Mouse (Mus musculus) forebrain, embryonic 16.5 days (tissue): ENCODE measurements around the gene A830031A19Rik. TPM values are rescaled to one million over a fixed set of nuclear protein-coding genes. Genes with fewer than 3 reads are reported as not detected.

Source experiments
- ATAC-seq: fragments of 200-750 bp; cut with Nextera tagmentation; 2 replicates; pipeline ENCODE4 v1.8.0; 2017; ENCODE audit warnings: mild to moderate bottlenecking, moderate library complexity
- H3K27ac ChIP-seq: fragments of 300-500 bp; sonication (generic); 2 replicates; pipeline ENCODE4 v1.5.1; 2014; ENCODE audit warnings: low read length, control low read depth
- H3K27me3 ChIP-seq: fragments of 300-500 bp; sonication (generic); replicated peaks from 2 replicates; pipeline ENCODE4 v1.6.1; 2014; ENCODE audit warnings: low read length; ENCODE audit not compliant: control insufficient read depth, insufficient read depth
- H3K36me3 ChIP-seq: fragments of 300-500 bp; sonication (generic); 2 replicates; pipeline ENCODE4 v1.6.1; 2014; ENCODE audit not compliant: control insufficient read depth, insufficient read depth
- H3K4me1 ChIP-seq: fragments of 300-500 bp; sonication (generic); replicated peaks from 2 replicates; pipeline ENCODE4 v1.6.1; 2014; ENCODE audit warnings: low read length; ENCODE audit not compliant: control insufficient read depth, insufficient read depth
- H3K4me2 ChIP-seq: fragments of 300-500 bp; sonication (generic); 2 replicates; pipeline ENCODE4 v1.6.1; 2014; ENCODE audit warnings: mild to moderate bottlenecking, low read length, control low read depth
- H3K4me3 ChIP-seq: fragments of 300-500 bp; sonication (generic); replicated peaks from 2 replicates; pipeline ENCODE4 v1.5.1; 2014; ENCODE audit warnings: mild to moderate bottlenecking, low read length, control low read depth
- H3K9ac ChIP-seq: fragments of 300-500 bp; sonication (generic); replicated peaks from 2 replicates; pipeline ENCODE4 v1.6.1; 2014; ENCODE audit warnings: low read depth, low read length, control low read depth
- H3K9me3 ChIP-seq: fragments of 300-500 bp; sonication (generic); 2 replicates; pipeline ENCODE4 v1.6.1; 2016; ENCODE audit warnings: low read length; ENCODE audit not compliant: control insufficient read depth
- WGBS: fragments of 180-500 bp; shearing (Covaris S2); extraction: QIAGEN DNeasy Blood & Tissue Kit; methylation state at CpG from one replicate; pipeline ENCODE4 v1.1.7; 2014; 5-methylcytosine and 5-hydroxymethylcytosine counted together
- microRNA-seq: library from miRNA; unstranded; fragments of <30 nt; microRNA quantifications from one replicate; pipeline ENCODE4, GENCODE M21; 2017
- polyA plus RNA-seq: library from polyadenylated mRNA; unstranded; fragments of >200 nt; fragmentation: Nextera tagmentation; extraction: Ambion mirVana; gene quantifications from 2 replicates; pipeline ENCODE4 v1.2.1, GENCODE M21; 2015

Gene A830031A19Rik
- polyA plus RNA-seq, 1 experiment from 2014 or later: not detected

DNA sequence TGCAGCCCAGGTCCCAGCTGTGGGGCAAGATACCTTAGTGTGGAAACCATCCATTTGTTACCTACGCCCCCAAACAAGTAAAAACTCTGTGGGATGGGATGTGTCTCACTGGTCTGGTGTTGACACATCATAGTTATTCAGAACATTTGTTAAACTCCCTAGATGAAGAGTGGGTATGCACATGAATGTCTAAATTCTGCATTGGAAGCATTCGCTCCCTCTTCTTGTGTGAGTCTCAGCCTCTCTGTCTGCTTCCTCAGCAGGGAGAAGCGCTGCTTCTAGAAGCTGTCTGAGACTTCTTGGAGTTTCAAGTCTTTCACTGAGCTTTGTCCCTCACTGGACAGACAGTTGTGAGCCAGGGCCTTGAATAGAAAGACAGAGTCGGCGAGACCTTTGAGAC, 65.9 kb downstream of the A830031A19Rik start:
- Histone ChIP-seq H3K36me3 (no peaks in the 10 kb centered on the region), H3K9me3 (no peaks in the 10 kb centered on the region), H3K4me2 (no peak overlapping the region), H3K4me1 (0 out of 2 replicates have a peak, but pooled peaks cover 3% of the 10 kb centered on the region), H3K27ac (no peak overlapping the region), H3K4me3 (no peak overlapping the region), H3K27me3 (no peaks in the 10 kb centered on the region), H3K9ac (no peak overlapping the region)
- ATAC-seq: no peak
- 94% methylated on average over 5 of the region's 5 CpGs for WGBS

DNA sequence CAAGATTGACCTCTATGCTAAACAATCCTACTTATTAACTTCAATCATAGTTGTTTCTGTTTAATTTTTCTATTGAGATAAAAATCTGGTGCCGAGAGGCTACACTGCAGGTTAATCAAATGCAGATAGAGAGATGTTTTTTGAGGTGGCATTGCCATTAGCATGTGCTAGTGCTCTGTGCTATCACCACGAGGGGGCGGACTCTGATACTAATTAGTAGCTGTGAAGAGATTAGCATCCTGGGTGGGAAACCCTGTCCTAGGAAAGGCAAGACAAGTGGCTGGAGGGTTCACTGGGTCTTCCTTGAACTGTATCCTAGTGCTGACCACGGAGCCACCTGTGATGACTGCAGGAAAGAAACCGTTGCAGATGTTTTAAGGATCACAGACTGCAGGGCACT, 66.6 kb downstream of the A830031A19Rik start:
- H3K4me2 ChIP-seq: no peak overlapping the region
- H3K4me3 ChIP-seq: no peak overlapping the region
- 32% methylated on average over 5 of the region's 5 CpGs for WGBS
- 0 out of 2 replicates have a peak, but pooled peaks cover 3% of the 10 kb centered on the region for H3K4me1 ChIP-seq
- H3K9ac ChIP-seq: no peak overlapping the region
- H3K36me3 ChIP-seq: no peaks in the 10 kb centered on the region
- no peak for ATAC-seq
- H3K9me3 ChIP-seq: no peaks in the 10 kb centered on the region
- H3K27ac ChIP-seq: no peak overlapping the region
- H3K27me3 ChIP-seq: no peaks in the 10 kb centered on the region

DNA sequence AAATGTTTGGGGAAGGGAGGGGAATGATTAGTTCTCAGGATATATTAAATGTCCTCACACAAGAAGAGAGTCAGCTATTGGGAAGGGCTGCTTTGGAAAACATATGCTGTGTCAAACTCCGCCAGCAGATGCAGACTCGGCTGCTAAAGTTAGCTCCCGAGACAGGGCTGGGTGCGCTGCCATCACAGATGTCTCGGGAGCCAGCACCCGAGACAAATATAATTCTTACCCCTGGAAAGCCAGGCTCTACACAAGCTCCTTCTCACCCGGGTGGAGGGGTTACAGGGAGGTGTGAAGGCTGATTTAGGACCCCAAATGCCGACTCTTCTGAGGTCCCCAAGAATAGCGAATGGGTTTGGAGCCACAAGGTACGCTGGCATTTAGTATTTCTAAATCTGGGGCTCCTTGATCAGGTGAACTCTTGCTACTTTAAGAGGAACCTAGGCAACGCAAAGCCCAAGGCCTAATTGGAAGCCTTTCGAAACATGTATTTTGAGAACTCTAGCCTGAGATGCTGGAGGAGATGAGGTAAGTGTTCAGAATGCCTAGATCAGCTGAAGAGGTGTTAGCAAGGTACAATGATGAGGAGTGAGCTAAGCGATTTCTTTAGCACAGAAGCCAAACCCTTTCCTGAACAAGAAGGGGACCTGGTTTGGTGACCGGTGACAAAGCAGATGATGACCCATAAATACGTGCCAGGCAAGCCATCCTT, 69.3 kb downstream of the A830031A19Rik start:
- no peaks in the 10 kb centered on the region for H3K4me1 ChIP-seq
- no peak overlapping the region for H3K27ac ChIP-seq
- H3K36me3 ChIP-seq: no peaks in the 10 kb centered on the region
- H3K4me3 ChIP-seq: no peak overlapping the region
- WGBS: 76% methylated on average over 15 of the region's 15 CpGs
- ATAC-seq: peak; percentile 78
- H3K4me2 ChIP-seq: no peak overlapping the region
- no peaks in the 10 kb centered on the region for H3K27me3 ChIP-seq
- no peaks in the 10 kb centered on the region for H3K9me3 ChIP-seq
- no peak overlapping the region for H3K9ac ChIP-seq

- 86% methylated on average over 7 of the region's 7 CpGs for WGBS
- Histone ChIP-seq H3K36me3 (no peaks in the 10 kb centered on the region), H3K27ac (no peak overlapping the region), H3K4me1 (no peaks in the 10 kb centered on the region), H3K27me3 (no peaks in the 10 kb centered on the region), H3K4me2 (no peak overlapping the region), H3K4me3 (no peak overlapping the region), H3K9me3 (no peaks in the 10 kb centered on the region), H3K9ac (no peak overlapping the region)
- no peak for ATAC-seq
Observed at GRCm38 (mm10) chr11:24000675-24001074, 74.2 kb downstream of the A830031A19Rik start.

Small RNAs within 50 kb of the gene (microRNA-seq; reads per million reads assigned to microRNA genes)
- not detected for gene Gm44381

Other genes starting within 250 kb of the A830031A19Rik start
- 29.6 and 31.8 TPM in 2 replicates for gene Papolg, start 179.8 kb downstream of the A830031A19Rik start, polyA plus RNA-seq
- 236 and 244 TPM in 2 replicates for gene Bcl11a, start 3.0 kb upstream of the A830031A19Rik start, polyA plus RNA-seq